In the genomic region with DNA sequence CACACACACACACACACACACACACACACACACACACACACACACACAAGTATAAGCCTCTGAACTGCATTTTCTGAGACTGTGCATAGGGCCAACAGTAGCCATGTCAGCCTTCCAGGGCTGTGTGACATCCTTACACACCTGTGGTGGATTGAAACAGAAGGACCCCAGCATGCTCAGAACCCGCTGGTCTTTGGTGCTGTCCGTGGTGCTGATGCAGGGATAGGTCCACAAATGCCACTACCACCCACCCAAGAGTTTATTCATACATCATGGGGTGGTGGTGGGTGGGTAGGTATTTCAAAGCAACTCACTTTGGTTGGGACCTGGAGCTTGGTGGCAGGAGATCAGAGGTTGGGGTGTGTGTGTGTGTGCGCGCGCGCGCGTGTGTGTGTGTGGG, we compare ENCODE assay signal across 12 mouse cellular contexts. TPM values are rescaled to one million over a fixed set of nuclear protein-coding genes. Genes with fewer than 3 reads are reported as not detected.
DNase-seq lines count a peak whose midpoint lies in the region; ATAC-seq and TF ChIP-seq lines count a peak whose summit lies in the region.
"Had no signal": no experiment of that assay in that cellular context is flagged by ENCODE, and none has a peak within 500 bp of the region (broad histone marks: within the 10 kb centered on the region; RNA-seq: fewer than 3 reads in every experiment).

No protein-coding gene starts in this region.

- WGBS in liver, embryonic 11.5 days = 0% methylated on average over 2 of the region's 8 CpGs

- intact Hi-C loops in left cerebral cortex, adult 2 months (cut with DNase I) = no loop called here
- intact Hi-C loops in left cerebral cortex, postnatal 36 days (cut with DNase I) = no loop called here

- peak; percentile 15 for DNase-seq in CD4-positive, CD25-positive, alpha-beta regulatory T cell, adult 2 months (ENCODE audit: low read depth, low spot score)
- DNase-seq in liver (peak; percentile 53), R1 (ENCODE audit: low read depth, low spot score) (peak; percentile 70)
- no peak for DNase-seq in liver, embryonic 11.5 days (ENCODE audit: low spot score)
- DNase-seq in lung, postnatal 14 days = peak; percentile 51
- DNase-seq in left cerebral cortex, adult 2 months (ENCODE audit: extremely low spot score in 1 of 2, low spot score in 2 of 2) = no peak
- DNase-seq in left cerebral cortex, postnatal 36 days (ENCODE audit: low spot score in 2 of 2) = no peak

- peaks cover 81% of the 10 kb centered on the region for H3K27me3 ChIP-seq in liver, embryonic 11.5 days (replicated peaks; ENCODE audit: control insufficient read depth, insufficient read depth, low read length)

- no peak overlapping the region for H3K27ac ChIP-seq in liver, embryonic 11.5 days (ENCODE audit: low read depth, low read length)
- no peak overlapping the region for H3K27ac ChIP-seq in left cerebral cortex, adult 2 months

- TF ChIP-seq CTCF in left cerebral cortex, adult 2 months (IDR thresholded peaks at IDR 0.05) = no peak

- H3K36me3 ChIP-seq in liver, embryonic 11.5 days (ENCODE audit: control insufficient read depth, insufficient read depth, low read length) = no peaks in the 10 kb centered on the region

- no peak for ATAC-seq in CD4-positive, CD25-positive, alpha-beta regulatory T cell, adult 4 months
- no peak for ATAC-seq in liver, embryonic 11.5 days (replicated peaks; ENCODE audit: low FRiP score)
- ATAC-seq: forebrain, embryonic 14.5 days had no signal

- H3K9ac ChIP-seq in liver, embryonic 11.5 days (ENCODE audit: low read depth, low read length) = no peak overlapping the region

- H3K4me2 ChIP-seq in liver, embryonic 11.5 days = no peak overlapping the region

- H3K4me3 ChIP-seq in liver, embryonic 11.5 days (ENCODE audit: low read depth, low read length) = no peak overlapping the region
- H3K4me3 ChIP-seq in left cerebral cortex, adult 2 months = no peak overlapping the region

- H3K4me1 ChIP-seq in liver, embryonic 11.5 days (replicated peaks; ENCODE audit: control insufficient read depth, insufficient read depth, low read length) = no peaks in the 10 kb centered on the region

- H3K9me3 ChIP-seq in liver, embryonic 11.5 days (ENCODE audit: control insufficient read depth, low read length) = no peaks in the 10 kb centered on the region

RNA-seq across cellular contexts. Expression of gene Cryba2, which starts 1.4 kb away (rescaled TPM):
- polyA plus RNA-seq in CD4-positive, CD25-positive, alpha-beta regulatory T cell, adult 4 months (2017; shearing (Covaris generic)) = not detected
- not detected in 2 replicates for polyA plus RNA-seq in liver, embryonic 11.5 days (2014; fragmentation: Nextera tagmentation; extraction: Ambion mirVana)
- total RNA-seq in left cerebral cortex, adult 2 months (2021) = not detected
- 1 to 10 TPM in 1 of 2 experiments, not detected in 1; 1.2 TPM for total RNA-seq in left cerebral cortex, postnatal 36 days (2021)
- total RNA-seq: hematopoietic stem cell, adult 5-6 weeks; liver, adult 2 months had no signal
- polyA plus RNA-seq: forebrain, embryonic 14.5 days; liver, adult 2 months had no signal

RNA-seq across cellular contexts. Expression of gene Fev, which starts 6.3 kb away (rescaled TPM):
- polyA plus RNA-seq in CD4-positive, CD25-positive, alpha-beta regulatory T cell, adult 4 months (2017; shearing (Covaris generic)) = not detected
- polyA plus RNA-seq in liver, embryonic 11.5 days (2014; fragmentation: Nextera tagmentation; extraction: Ambion mirVana) = 0.23 and 0.31 TPM in 2 replicates
- not detected for total RNA-seq in left cerebral cortex, adult 2 months (2021)
- not detected for total RNA-seq in left cerebral cortex, postnatal 36 days (2021)
- total RNA-seq: hematopoietic stem cell, adult 5-6 weeks; liver, adult 2 months had no signal
- polyA plus RNA-seq: forebrain, embryonic 14.5 days; liver, adult 2 months; neural tube, embryonic 14.5 days had no signal

RNA-seq across cellular contexts. Expression of gene Cdk5r2, which starts 36.8 kb away (rescaled TPM):
- polyA plus RNA-seq in CD4-positive, CD25-positive, alpha-beta regulatory T cell, adult 4 months (2017; shearing (Covaris generic)) = not detected
- 0.35 and 0.36 TPM in 2 replicates for polyA plus RNA-seq in liver, embryonic 11.5 days (2014; fragmentation: Nextera tagmentation; extraction: Ambion mirVana)
- total RNA-seq in left cerebral cortex, adult 2 months (2021) = 100 to 1,000 TPM; 365 to 389 TPM
- 100 to 1,000 TPM; 384 to 481 TPM for total RNA-seq in left cerebral cortex, postnatal 36 days (2021)
- total RNA-seq: hematopoietic stem cell, adult 5-6 weeks; liver, adult 2 months had no signal
- polyA plus RNA-seq: liver, adult 2 months had no signal

RNA-seq across cellular contexts. Expression of gene Cfap65, which starts 43.9 kb away (rescaled TPM):
- polyA plus RNA-seq in CD4-positive, CD25-positive, alpha-beta regulatory T cell, adult 4 months (2017; shearing (Covaris generic)) = not detected
- not detected in 2 replicates for polyA plus RNA-seq in liver, embryonic 11.5 days (2014; fragmentation: Nextera tagmentation; extraction: Ambion mirVana)
- total RNA-seq in left cerebral cortex, adult 2 months (2021) = 1 to 10 TPM; 3.0 to 3.5 TPM
- 1 to 10 TPM; 1.7 to 2.6 TPM for total RNA-seq in left cerebral cortex, postnatal 36 days (2021)
- total RNA-seq: hematopoietic stem cell, adult 5-6 weeks; liver, adult 2 months had no signal
- polyA plus RNA-seq: liver, adult 2 months had no signal

RNA-seq across cellular contexts. Expression of gene Ihh, which starts 60.0 kb away (rescaled TPM):
- not detected for polyA plus RNA-seq in CD4-positive, CD25-positive, alpha-beta regulatory T cell, adult 4 months (2017; shearing (Covaris generic))
- polyA plus RNA-seq in liver, embryonic 11.5 days (2014; fragmentation: Nextera tagmentation; extraction: Ambion mirVana) = 2.2 and 2.7 TPM in 2 replicates
- total RNA-seq in left cerebral cortex, adult 2 months (2021) = under 1 TPM; 0.45 to 0.72 TPM
- total RNA-seq in left cerebral cortex, postnatal 36 days (2021) = under 1 TPM; 0.37 to 0.48 TPM
- total RNA-seq: hematopoietic stem cell, adult 5-6 weeks had no signal

Comparison
In these comparisons a context has a peak if more than half of its experiments do, and no peak if none do; other contexts are left out.
1. DNase-seq: peak in CD4-positive, CD25-positive, alpha-beta regulatory T cell, adult 2 months (single experiment), liver (single experiment), R1 (single experiment) and lung, postnatal 14 days (single experiment); none in liver, embryonic 11.5 days (single experiment), left cerebral cortex, adult 2 months (0 of 2) and left cerebral cortex, postnatal 36 days (0 of 2).